Mouse (Mus musculus) kidney, postnatal 25 days (tissue): ENCODE data around the gene Rapgef2.

Experiments
- DNase-seq, 2 experiments: peaks; one replicate each; pipeline ENCODE4 v3.0.0; 2021; ENCODE audit warnings: mixed read lengths in 2 of 2

The Rapgef2 gene

GRCm38 (mm10) chr3:79286376-79287107 lies at the start of gene Rapgef2:
Rapgef2 (minus strand) TSS chr3:79286517.
- DNase-seq: peak; percentile 76 to 89

GRCm38 (mm10) chr3:79333643-79334200 lies 47.4 kb upstream of the Rapgef2 start:
- no peak for DNase-seq

GRCm38 (mm10) chr3:79333051-79333450 lies 46.7 kb upstream of the Rapgef2 start:
- DNase-seq: peak; percentile 58 to 76

- no peak for DNase-seq
Observed at GRCm38 (mm10) chr3:79329691-79330315, 43.5 kb upstream of the Rapgef2 start.

GRCm38 (mm10) chr3:79324697-79325526 lies 38.6 kb upstream of the Rapgef2 start:
- DNase-seq: no peak

GRCm38 (mm10) chr3:79314006-79314698 lies 27.8 kb upstream of the Rapgef2 start:
- no peak for DNase-seq

- no peak for DNase-seq
Observed at GRCm38 (mm10) chr3:79311895-79312294, 25.6 kb upstream of the Rapgef2 start.

GRCm38 (mm10) chr3:79310184-79310583 lies 23.9 kb upstream of the Rapgef2 start:
- no peak for DNase-seq

- DNase-seq: no peak
Observed at GRCm38 (mm10) chr3:79308605-79309004, 22.3 kb upstream of the Rapgef2 start.

- no peak for DNase-seq
Observed at GRCm38 (mm10) chr3:79299401-79299800, 13.1 kb upstream of the Rapgef2 start.

- DNase-seq: no peak
Observed at GRCm38 (mm10) chr3:79297281-79297680, 11.0 kb upstream of the Rapgef2 start.

GRCm38 (mm10) chr3:79296586-79296985 lies 10.3 kb upstream of the Rapgef2 start:
- DNase-seq: no peak

GRCm38 (mm10) chr3:79296049-79296448 lies 9.7 kb upstream of the Rapgef2 start:
- DNase-seq: no peak

- DNase-seq: no peak
Observed at GRCm38 (mm10) chr3:79294701-79295100, 8.4 kb upstream of the Rapgef2 start.

GRCm38 (mm10) chr3:79293023-79293422 lies 6.7 kb upstream of the Rapgef2 start:
- no peak for DNase-seq

GRCm38 (mm10) chr3:79289050-79289449 lies 2.7 kb upstream of the Rapgef2 start:
- DNase-seq: no peak

GRCm38 (mm10) chr3:79287699-79288458 lies 1.6 kb upstream of the Rapgef2 start:
- DNase-seq: peak; percentile 43 to 80

GRCm38 (mm10) chr3:79287108-79287576 lies 825 bp upstream of the Rapgef2 start:
- peak; percentile 94 to 98 for DNase-seq

GRCm38 (mm10) chr3:79286031-79286375 lies 314 bp downstream of the Rapgef2 start:
- peak in 1 of 2 experiments; percentile 39 for DNase-seq

- DNase-seq: no peak
Observed at GRCm38 (mm10) chr3:79285097-79285675, 1.1 kb downstream of the Rapgef2 start.

- DNase-seq: no peak
Observed at GRCm38 (mm10) chr3:79283976-79284375, 2.3 kb downstream of the Rapgef2 start.
